Mouse (Mus musculus) forebrain, postnatal 0 days (tissue): ENCODE measurements around the gene Gfm2. TPM values are rescaled to one million over a fixed set of nuclear protein-coding genes. Genes with fewer than 3 reads are reported as not detected.
A peak's percentile ranks its signal among the peaks of the same experiment; 100 is the strongest.

ENCODE experiments used
- ATAC-seq: fragments of 200-750 bp; cut with Nextera tagmentation; 2 replicates; pipeline ENCODE4 v1.8.0; 2017; ENCODE audit warnings: mild to moderate bottlenecking, moderate library complexity
- DNase-seq: peaks from one replicate; pipeline ENCODE4 v3.0.0-alpha.2; 2015
- H3K27ac ChIP-seq: fragments of 300-500 bp; sonication (generic); 2 replicates; pipeline ENCODE4 v1.5.1; 2014; ENCODE audit warnings: low read depth, mild to moderate bottlenecking, antibody characterized with exemption, low read length, moderate library complexity, mixed read lengths
- H3K27me3 ChIP-seq: fragments of 300-500 bp; sonication (generic); 2 replicates; pipeline ENCODE4 v1.6.1; 2014; ENCODE audit warnings: mild to moderate bottlenecking, low read length, mixed read lengths; ENCODE audit not compliant: insufficient read depth
- H3K36me3 ChIP-seq: fragments of 300-500 bp; sonication (generic); 2 replicates; pipeline ENCODE4 v1.6.1; 2014; ENCODE audit warnings: mild to moderate bottlenecking, moderate library complexity; ENCODE audit not compliant: insufficient read depth
- H3K4me1 ChIP-seq: fragments of 300-500 bp; sonication (generic); 2 replicates; pipeline ENCODE4 v1.6.1; 2014; ENCODE audit warnings: antibody characterized with exemption; ENCODE audit not compliant: insufficient read depth
- H3K4me2 ChIP-seq: fragments of 300-500 bp; sonication (generic); 2 replicates; pipeline ENCODE4 v1.6.1; 2014; ENCODE audit warnings: low read depth, mild to moderate bottlenecking, moderate library complexity
- H3K4me3 ChIP-seq: fragments of 300-500 bp; sonication (generic); 2 replicates; pipeline ENCODE4 v1.5.1; 2014; ENCODE audit warnings: low read depth, low read length, mixed read lengths
- H3K9ac ChIP-seq: fragments of 300-500 bp; sonication (generic); 2 replicates; pipeline ENCODE4 v1.6.1; 2014; ENCODE audit warnings: mild to moderate bottlenecking
- H3K9me3 ChIP-seq: fragments of 300-500 bp; sonication (generic); 2 replicates; pipeline ENCODE4 v1.6.1; 2016; ENCODE audit warnings: low read length
- CTCF ChIP-seq: sonication (generic); IDR thresholded peaks from 2 replicates; pipeline ENCODE4 v1.5.1; 2016; ENCODE audit warnings: antibody characterized with exemption, control low read depth, low read depth
- WGBS: fragments of 180-500 bp; shearing (Covaris S2); extraction: QIAGEN DNeasy Blood & Tissue Kit; methylation state at CpG from one replicate; pipeline ENCODE4 v1.1.7; 2014; 5-methylcytosine and 5-hydroxymethylcytosine counted together
- polyA plus RNA-seq: library from polyadenylated mRNA; unstranded; fragments of >200 nt; fragmentation: Nextera tagmentation; extraction: Ambion mirVana; gene quantifications from 2 replicates; pipeline ENCODE4 v1.2.1, GENCODE M21; 2015
- total RNA-seq: library from RNA; depleted of rRNA; stranded (reverse); fragments of >200 nt; gene quantifications from 2 replicates; pipeline ENCODE4 v1.2.3, GENCODE M21; 2014

The Gfm2 gene
- total and polyA plus RNA-seq, 2 experiments from 2014 or later: 15.5 to 32.1 TPM

- ATAC-seq: no peak
- no peak for TF ChIP-seq CTCF
These were observed 61.4 kb downstream of the Gfm2 start for GRCm38 (mm10) chr13:97199123-97199522.

GRCm38 (mm10) chr13:97201076-97201475 is 63.3 kb downstream of the Gfm2 start:
- ATAC-seq: peak; percentile 32; the same call in 1 of the 2 replicates
- Histone ChIP-seq H3K4me2 (no peak overlapping the region), H3K36me3 (no peaks in the 10 kb centered on the region), H3K4me1 (no peaks in the 10 kb centered on the region), H3K27me3 (no peaks in the 10 kb centered on the region), H3K9ac (no peak overlapping the region), H3K9me3 (no peaks in the 10 kb centered on the region), H3K27ac (no peak overlapping the region), H3K4me3 (no peak overlapping the region)
- 70% methylated on average over 7 of the region's 7 CpGs for whole genome bisulfite sequencing
- no peak for DNase-seq
- TF ChIP-seq CTCF: no peak

More at GRCm38 (mm10) chr13:97199123-97199522, 61.4 kb downstream of the Gfm2 start:
- no peaks in the 10 kb centered on the region for H3K36me3 ChIP-seq
- H3K27ac ChIP-seq: no peak overlapping the region
- no peak for DNase-seq
- H3K4me1 ChIP-seq: no peaks in the 10 kb centered on the region
- no peaks in the 10 kb centered on the region for H3K27me3 ChIP-seq
- WGBS: 82% methylated on average over 2 of the region's 2 CpGs
- H3K4me3 ChIP-seq: no peak overlapping the region
- no peak overlapping the region for H3K9ac ChIP-seq
- H3K9me3 ChIP-seq: no peaks in the 10 kb centered on the region
- no peak overlapping the region for H3K4me2 ChIP-seq

GRCm38 (mm10) chr13:97201896-97202295 is 64.2 kb downstream of the Gfm2 start:
- DNase-seq: no peak
- Histone ChIP-seq H3K36me3 (no peaks in the 10 kb centered on the region), H3K4me3 (no peak overlapping the region), H3K4me2 (no peak overlapping the region), H3K9ac (no peak overlapping the region), H3K27me3 (no peaks in the 10 kb centered on the region), H3K4me1 (no peaks in the 10 kb centered on the region), H3K9me3 (no peaks in the 10 kb centered on the region), H3K27ac (no peak overlapping the region)
- WGBS: 70% methylated on average over 4 of the region's 4 CpGs
- no peak for TF ChIP-seq CTCF
- no peak for ATAC-seq

GRCm38 (mm10) chr13:97205052-97205701 is 67.4 kb downstream of the Gfm2 start:
- ATAC-seq (peak; percentile 87), DNase-seq (peak; percentile 88)
- 12% methylated on average over 18 of the region's 18 CpGs for WGBS
- Histone ChIP-seq H3K36me3 (no peaks in the 10 kb centered on the region), H3K4me1 (no peaks in the 10 kb centered on the region), H3K4me2 (peak overlapping the region; percentile 50), H3K4me3 (peak overlapping the region; percentile 29), H3K9ac (no peak overlapping the region), H3K27me3 (no peaks in the 10 kb centered on the region), H3K27ac (0 out of 2 replicates have a peak overlapping the region, but pooled peaks have one; percentile 5), H3K9me3 (no peaks in the 10 kb centered on the region)
- TF ChIP-seq CTCF: peak; percentile 75

GRCm38 (mm10) chr13:97206046-97206445 is 68.3 kb downstream of the Gfm2 start:
- no peak for TF ChIP-seq CTCF
- H3K9me3 ChIP-seq: no peaks in the 10 kb centered on the region
- no peak overlapping the region for H3K27ac ChIP-seq
- no peaks in the 10 kb centered on the region for H3K36me3 ChIP-seq
- WGBS: 91% methylated on average over 2 of the region's 2 CpGs
- ATAC-seq (no peak), DNase-seq (no peak)
- H3K4me2 ChIP-seq: no peak overlapping the region
- H3K4me1 ChIP-seq: no peaks in the 10 kb centered on the region
- no peaks in the 10 kb centered on the region for H3K27me3 ChIP-seq
- no peak overlapping the region for H3K9ac ChIP-seq
- no peak overlapping the region for H3K4me3 ChIP-seq

- no peak for TF ChIP-seq CTCF
- no peak for ATAC-seq
- DNase-seq: no peak
- WGBS: 84% methylated on average over 7 of the region's 7 CpGs
- Histone ChIP-seq H3K4me3 (no peak overlapping the region), H3K9me3 (no peaks in the 10 kb centered on the region), H3K4me2 (no peak overlapping the region), H3K36me3 (no peaks in the 10 kb centered on the region), H3K9ac (no peak overlapping the region), H3K27ac (no peak overlapping the region), H3K4me1 (no peaks in the 10 kb centered on the region), H3K27me3 (no peaks in the 10 kb centered on the region)
These were observed 69.9 kb downstream of the Gfm2 start for GRCm38 (mm10) chr13:97207472-97208111.

- ATAC-seq: no peak
These were observed 70.4 kb downstream of the Gfm2 start for GRCm38 (mm10) chr13:97208112-97208478.

More at GRCm38 (mm10) chr13:97208112-97208478, 70.4 kb downstream of the Gfm2 start:
- 67% methylated on average over 7 of the region's 7 CpGs for WGBS
- no peak overlapping the region for H3K4me2 ChIP-seq
- no peak overlapping the region for H3K27ac ChIP-seq
- no peaks in the 10 kb centered on the region for H3K4me1 ChIP-seq
- DNase-seq: no peak
- H3K4me3 ChIP-seq: no peak overlapping the region
- no peaks in the 10 kb centered on the region for H3K27me3 ChIP-seq
- TF ChIP-seq CTCF: no peak
- no peaks in the 10 kb centered on the region for H3K9me3 ChIP-seq
- no peak overlapping the region; the same call in 1 of the 2 replicates for H3K9ac ChIP-seq
- no peaks in the 10 kb centered on the region for H3K36me3 ChIP-seq
